Mouse (Mus musculus) heart, embryonic 15.5 days (tissue): ENCODE data around the gene Gm7137. TPM values are rescaled to one million over a fixed set of nuclear protein-coding genes. Genes with fewer than 3 reads are reported as not detected.
"Not testable (repeated sequence)": the region's sequence is repeated elsewhere in the genome, so short reads cannot be mapped to it uniquely, and the experiment has no call there.

Experiments used
- ATAC-seq: fragments of 200-750 bp; cut with Nextera tagmentation; replicated peaks from 2 replicates; pipeline ENCODE4 v1.8.0; 2017; ENCODE audit warnings: low read depth, moderate TSS enrichment; ENCODE audit not compliant: insufficient number of reproducible peaks, insufficient read depth, low FRiP score
- H3K27ac ChIP-seq: fragments of 300-500 bp; sonication (generic); 2 replicates; pipeline ENCODE4 v1.5.1; 2015; ENCODE audit warnings: mild to moderate bottlenecking, inconsistent platforms
- H3K27me3 ChIP-seq: fragments of 300-500 bp; sonication (generic); 2 replicates; pipeline ENCODE4 v1.6.1; 2015; ENCODE audit warnings: inconsistent platforms
- H3K36me3 ChIP-seq: fragments of 300-500 bp; sonication (generic); 2 replicates; pipeline ENCODE4 v1.6.1; 2015; ENCODE audit warnings: mild to moderate bottlenecking, inconsistent platforms
- H3K4me1 ChIP-seq: fragments of 300-500 bp; sonication (generic); replicated peaks from 2 replicates; pipeline ENCODE4 v1.6.1; 2015; ENCODE audit warnings: inconsistent platforms
- H3K4me2 ChIP-seq: fragments of 300-500 bp; sonication (generic); 2 replicates; pipeline ENCODE4 v1.6.1; 2015; ENCODE audit warnings: inconsistent platforms, mild to moderate bottlenecking, moderate library complexity
- H3K4me3 ChIP-seq: fragments of 300-500 bp; sonication (generic); 2 replicates; pipeline ENCODE4 v1.5.1; 2015; ENCODE audit warnings: mild to moderate bottlenecking, inconsistent platforms
- H3K9ac ChIP-seq: fragments of 300-500 bp; sonication (generic); 2 replicates; pipeline ENCODE4 v1.6.1; 2015; ENCODE audit warnings: mild to moderate bottlenecking, inconsistent platforms
- H3K9me3 ChIP-seq: fragments of 300-500 bp; sonication (generic); replicated peaks from 2 replicates; pipeline ENCODE4 v1.6.1; 2016; ENCODE audit warnings: inconsistent platforms
- WGBS: fragments of 180-500 bp; shearing (Covaris S2); methylation state at CpG from one replicate; pipeline ENCODE4 v1.1.7; 2015; ENCODE audit warnings: mixed read lengths; 5-methylcytosine and 5-hydroxymethylcytosine counted together
- polyA plus RNA-seq: library from polyadenylated mRNA; unstranded; fragments of >200 nt; fragmentation: Nextera tagmentation; extraction: Ambion mirVana; gene quantifications from 2 replicates; pipeline ENCODE4 v1.2.1, GENCODE M21; 2015

The Gm7137 gene
- polyA plus RNA-seq, 1 experiment from 2014 or later = not detected

GRCm38 (mm10) chr10:77797677-77798076 is 9.7 kb upstream of the Gm7137 start:
- WGBS = 2% methylated on average over 3 of the region's 3 CpGs
- Histone ChIP-seq H3K9ac (no peak overlapping the region), H3K4me1 (peaks cover 13% of the 10 kb centered on the region), H3K27me3 (no peaks in the 10 kb centered on the region), H3K27ac (peak overlapping the region; percentile 37; the same call in 1 of the 2 replicates), H3K36me3 (no peaks in the 10 kb centered on the region), H3K4me2 (no peak overlapping the region), H3K4me3 (no peak overlapping the region), H3K9me3 (no peaks in the 10 kb centered on the region)
- ATAC-seq = no peak

GRCm38 (mm10) chr10:77794976-77795375 is 7.0 kb upstream of the Gm7137 start, which contains the start of gene Gm9639:
Gene Gm9639 (minus strand): TSS chr10:77795076.
- H3K9ac ChIP-seq = no peak within 1 kb of the TSS
- 69% methylated on average over 2 of the region's 2 CpGs for WGBS

GRCm38 (mm10) chr10:77788621-77789020 is 621 bp upstream of the Gm7137 start:
- ATAC-seq = no peak
- no peaks in the 10 kb centered on the region for H3K4me1 ChIP-seq
- no peaks in the 10 kb centered on the region for H3K36me3 ChIP-seq
- H3K9ac ChIP-seq = no peak overlapping the region
- no peak overlapping the region for H3K4me2 ChIP-seq
- no peaks in the 10 kb centered on the region for H3K9me3 ChIP-seq
- H3K4me3 ChIP-seq = no peak overlapping the region
- WGBS = 74% methylated on average over 2 of the region's 2 CpGs
- H3K27me3 ChIP-seq = no peaks in the 10 kb centered on the region
- no peak overlapping the region for H3K27ac ChIP-seq

More at GRCm38 (mm10) chr10:77794976-77795375, 7.0 kb upstream of the Gm7137 start, which contains the start of gene Gm9639:
- no peaks in the 10 kb centered on the region for H3K27me3 ChIP-seq
- H3K9me3 ChIP-seq = no peaks in the 10 kb centered on the region
- no peak within 1 kb of the TSS for H3K4me2 ChIP-seq
- H3K4me1 ChIP-seq = peaks cover 13% of the 10 kb centered on the region
- H3K27ac ChIP-seq = no peak within 1 kb of the TSS
- ATAC-seq = no peak
- H3K36me3 ChIP-seq = no peaks in the 10 kb centered on the region
- no peak within 1 kb of the TSS for H3K4me3 ChIP-seq

- ATAC-seq = peak; percentile 47; the same call in 1 of the 2 replicates
- H3K9ac ChIP-seq, H3K27me3 ChIP-seq, H3K9me3 ChIP-seq, H3K4me2 ChIP-seq, H3K36me3 ChIP-seq, H3K4me3 ChIP-seq, H3K4me1 ChIP-seq, H3K27ac ChIP-seq: not testable (repeated sequence)
- 72% methylated on average over 3 of the region's 3 CpGs for WGBS
Measured at GRCm38 (mm10) chr10:77783396-77783795, 4.6 kb downstream of the Gm7137 start.

GRCm38 (mm10) chr10:77782442-77782841 is 5.6 kb downstream of the Gm7137 start, which contains the start of gene Gm3250:
Gene Gm3250 (minus strand): TSS chr10:77782542.
- H3K36me3 ChIP-seq, H3K27me3 ChIP-seq, H3K4me3 ChIP-seq, H3K9me3 ChIP-seq, H3K4me1 ChIP-seq, H3K9ac ChIP-seq, ATAC-seq, H3K4me2 ChIP-seq, H3K27ac ChIP-seq: not testable (repeated sequence)
- WGBS = 78% methylated on average over 1 of the region's 1 CpGs

GRCm38 (mm10) chr10:77776844-77777243 is 11.2 kb downstream of the Gm7137 start, which contains the start of gene Gm7138:
Gene Gm7138 (minus strand): TSS chr10:77776944.
- H3K9me3 ChIP-seq, H3K4me3 ChIP-seq, H3K36me3 ChIP-seq, H3K27ac ChIP-seq, H3K4me1 ChIP-seq, H3K27me3 ChIP-seq, H3K4me2 ChIP-seq, H3K9ac ChIP-seq, ATAC-seq: not testable (repeated sequence)
- 42% methylated on average over 1 of the region's 1 CpGs for WGBS

- ATAC-seq = not testable (repeated sequence)
Measured at GRCm38 (mm10) chr10:77772142-77772541, 15.9 kb downstream of the Gm7137 start.

GRCm38 (mm10) chr10:77771225-77771624 is 16.8 kb downstream of the Gm7137 start, which contains the start of gene Gm3238:
Gene Gm3238 (minus strand): TSS chr10:77771325.
- H3K4me3 ChIP-seq, H3K4me1 ChIP-seq, H3K9ac ChIP-seq, H3K36me3 ChIP-seq, H3K4me2 ChIP-seq, H3K27me3 ChIP-seq, H3K9me3 ChIP-seq, H3K27ac ChIP-seq, ATAC-seq: not testable (repeated sequence)
- 90% methylated on average over 1 of the region's 1 CpGs for WGBS

More at GRCm38 (mm10) chr10:77772142-77772541, 15.9 kb downstream of the Gm7137 start:
- H3K4me2 ChIP-seq, H3K9me3 ChIP-seq, H3K36me3 ChIP-seq, H3K4me3 ChIP-seq, H3K27me3 ChIP-seq, H3K4me1 ChIP-seq, H3K27ac ChIP-seq, H3K9ac ChIP-seq: not testable (repeated sequence)
- 56% methylated on average over 3 of the region's 3 CpGs for WGBS

GRCm38 (mm10) chr10:77769727-77770126 is 18.3 kb downstream of the Gm7137 start:
- H3K4me2 ChIP-seq = no peak overlapping the region
- no peaks in the 10 kb centered on the region for H3K9me3 ChIP-seq
- ATAC-seq = no peak
- H3K9ac ChIP-seq = no peak overlapping the region
- 0 out of 2 replicates have a peak, but pooled peaks cover 2% of the 10 kb centered on the region for H3K4me1 ChIP-seq
- no peak overlapping the region for H3K27ac ChIP-seq
- no peaks in the 10 kb centered on the region for H3K36me3 ChIP-seq
- H3K4me3 ChIP-seq = no peak overlapping the region
- H3K27me3 ChIP-seq = no peaks in the 10 kb centered on the region
- 78% methylated on average over 1 of the region's 1 CpGs for WGBS

- ATAC-seq, H3K9me3 ChIP-seq, H3K9ac ChIP-seq, H3K4me3 ChIP-seq, H3K36me3 ChIP-seq, H3K4me2 ChIP-seq, H3K27ac ChIP-seq, H3K4me1 ChIP-seq, H3K27me3 ChIP-seq: not testable (repeated sequence)
- WGBS = no CpG with 5 or more reads among the region's 1 CpGs
Measured at GRCm38 (mm10) chr10:77759582-77759981, 28.4 kb downstream of the Gm7137 start, which contains the start of gene Gm3233. Gene Gm3233 (minus strand): TSS chr10:77759682.

- no peak overlapping the region for H3K4me2 ChIP-seq
- no peaks in the 10 kb centered on the region for H3K4me1 ChIP-seq
- no peak overlapping the region for H3K27ac ChIP-seq
- H3K36me3 ChIP-seq = no peaks in the 10 kb centered on the region
- no peak for ATAC-seq
- no peak overlapping the region for H3K4me3 ChIP-seq
- H3K9me3 ChIP-seq = no peaks in the 10 kb centered on the region
- H3K9ac ChIP-seq = no peak overlapping the region
- H3K27me3 ChIP-seq = no peaks in the 10 kb centered on the region
Measured at GRCm38 (mm10) chr10:77753448-77753847, 34.6 kb downstream of the Gm7137 start.

- not testable (repeated sequence) for H3K9ac ChIP-seq, H3K36me3 ChIP-seq, H3K9me3 ChIP-seq, H3K4me3 ChIP-seq, H3K4me1 ChIP-seq, H3K4me2 ChIP-seq, H3K27me3 ChIP-seq, ATAC-seq, H3K27ac ChIP-seq
- WGBS = 68% methylated on average over 3 of the region's 3 CpGs
Measured at GRCm38 (mm10) chr10:77752312-77752711, 35.7 kb downstream of the Gm7137 start.
